Mouse (Mus musculus): Measurements from ENCODE around the gene Casc3. TPM values are rescaled to one million over a fixed set of nuclear protein-coding genes. Genes with fewer than 3 reads are reported as not detected.
A peak's percentile ranks its signal among the peaks of the same experiment; 100 is the strongest.

Gene Casc3
- total RNA-seq (2021): 10 to 100 TPM; 13.9 to 15.0 TPM
- long read RNA-seq, experiment 1, partial matches to known transcripts: 4 of 24 reads
- long read RNA-seq, experiment 1, other reads (novel, unspliced or antisense): 17 of 24 reads
- long read RNA-seq, experiment 2, transcript Casc3-204 (14 exons, 3,741 nt): major isoform, 11 of 28 reads
- long read RNA-seq, experiment 2, partial matches to known transcripts: 5 of 28 reads
- long read RNA-seq, experiment 2, other reads (novel, unspliced or antisense): 12 of 28 reads

DNA sequence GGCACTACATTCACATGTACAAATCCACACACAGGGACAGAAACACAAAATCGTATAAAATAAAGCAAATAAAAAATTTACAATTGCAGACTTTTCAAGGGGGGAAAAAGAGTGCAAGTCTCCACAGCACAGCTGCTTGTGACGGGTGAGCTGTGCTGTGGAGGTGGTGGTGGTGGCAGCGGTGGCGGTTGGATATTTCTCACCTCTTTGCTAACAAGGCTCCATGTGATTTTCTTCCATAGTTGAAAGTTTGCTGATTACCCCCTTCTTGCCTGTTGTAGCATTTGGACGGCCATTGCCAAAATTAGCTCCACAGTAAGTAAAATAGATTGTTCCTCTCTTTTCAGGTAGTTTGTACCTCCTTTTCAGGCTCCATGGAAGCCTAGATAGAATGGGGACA, at the start of gene Casc3:
Casc3 (plus strand) TSS at position 301 of the 400 bp plus-strand sequence.
- DNase-seq: no peak

GRCm38 (mm10) chr11:98755726-98756380, 48.9 kb upstream of the Casc3 start:
- DNase-seq: no peak

GRCm38 (mm10) chr11:98756711-98757110, 48.0 kb upstream of the Casc3 start:
- peak; percentile 4 for DNase-seq

- no peak for DNase-seq
These were observed 42.8 kb upstream of the Casc3 start for GRCm38 (mm10) chr11:98761939-98762338.

- peak; percentile 12 for DNase-seq
These were observed 41.8 kb upstream of the Casc3 start for GRCm38 (mm10) chr11:98762756-98763501.

DNA sequence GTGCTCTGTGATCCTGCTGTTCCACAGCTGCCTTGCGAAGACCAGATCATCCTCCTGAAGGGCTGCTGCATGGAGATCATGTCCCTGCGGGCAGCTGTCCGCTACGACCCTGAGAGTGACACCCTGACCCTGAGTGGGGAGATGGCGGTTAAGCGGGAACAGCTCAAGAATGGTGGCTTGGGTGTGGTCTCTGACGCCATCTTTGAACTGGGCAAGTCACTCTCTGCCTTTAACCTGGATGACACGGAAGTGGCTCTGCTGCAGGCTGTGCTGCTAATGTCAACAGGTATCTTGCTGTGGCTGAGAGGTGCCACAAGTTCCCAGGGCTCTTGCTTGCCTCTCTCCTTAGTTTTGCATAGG, 41.2 kb upstream of the Casc3 start:
- DNase-seq: no peak

DNA sequence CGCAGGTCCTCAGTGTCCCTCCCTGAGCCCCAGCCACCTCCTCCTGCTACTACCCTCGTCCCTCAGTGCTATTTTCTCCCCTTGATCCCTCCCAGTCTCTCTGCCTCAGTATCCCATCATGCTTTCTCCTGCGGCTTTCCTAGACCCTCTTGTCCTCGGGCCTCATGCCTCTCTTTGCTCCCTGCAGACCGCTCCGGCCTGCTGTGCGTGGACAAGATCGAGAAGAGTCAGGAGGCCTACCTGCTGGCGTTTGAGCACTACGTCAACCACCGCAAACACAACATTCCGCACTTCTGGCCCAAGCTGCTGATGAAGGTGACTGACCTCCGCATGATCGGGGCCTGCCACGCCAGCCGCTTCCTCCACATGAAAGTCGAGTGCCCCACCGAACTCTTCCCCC, 40.6 kb upstream of the Casc3 start:
- DNase-seq: peak; percentile 5

DNA sequence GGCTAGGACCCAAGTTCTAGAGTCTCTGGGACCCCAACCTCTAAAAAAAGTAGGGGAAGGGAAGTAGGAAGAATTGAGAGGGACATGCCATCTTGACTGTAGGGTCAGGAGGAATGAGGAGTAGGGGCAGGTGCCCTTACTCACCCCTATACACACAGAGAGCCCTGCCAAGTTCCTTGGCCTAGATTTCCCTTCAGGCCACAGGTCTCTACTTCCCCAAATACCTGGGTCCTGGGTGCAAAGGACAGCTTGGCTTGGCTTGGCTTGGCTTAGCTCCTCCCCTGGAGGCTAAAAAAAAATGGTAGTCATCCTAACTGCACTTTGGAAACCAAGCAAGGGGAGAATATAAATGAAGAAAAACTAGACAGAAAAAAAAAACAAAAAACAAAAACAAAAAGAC, 40.0 kb upstream of the Casc3 start:
- no peak for DNase-seq

DNA sequence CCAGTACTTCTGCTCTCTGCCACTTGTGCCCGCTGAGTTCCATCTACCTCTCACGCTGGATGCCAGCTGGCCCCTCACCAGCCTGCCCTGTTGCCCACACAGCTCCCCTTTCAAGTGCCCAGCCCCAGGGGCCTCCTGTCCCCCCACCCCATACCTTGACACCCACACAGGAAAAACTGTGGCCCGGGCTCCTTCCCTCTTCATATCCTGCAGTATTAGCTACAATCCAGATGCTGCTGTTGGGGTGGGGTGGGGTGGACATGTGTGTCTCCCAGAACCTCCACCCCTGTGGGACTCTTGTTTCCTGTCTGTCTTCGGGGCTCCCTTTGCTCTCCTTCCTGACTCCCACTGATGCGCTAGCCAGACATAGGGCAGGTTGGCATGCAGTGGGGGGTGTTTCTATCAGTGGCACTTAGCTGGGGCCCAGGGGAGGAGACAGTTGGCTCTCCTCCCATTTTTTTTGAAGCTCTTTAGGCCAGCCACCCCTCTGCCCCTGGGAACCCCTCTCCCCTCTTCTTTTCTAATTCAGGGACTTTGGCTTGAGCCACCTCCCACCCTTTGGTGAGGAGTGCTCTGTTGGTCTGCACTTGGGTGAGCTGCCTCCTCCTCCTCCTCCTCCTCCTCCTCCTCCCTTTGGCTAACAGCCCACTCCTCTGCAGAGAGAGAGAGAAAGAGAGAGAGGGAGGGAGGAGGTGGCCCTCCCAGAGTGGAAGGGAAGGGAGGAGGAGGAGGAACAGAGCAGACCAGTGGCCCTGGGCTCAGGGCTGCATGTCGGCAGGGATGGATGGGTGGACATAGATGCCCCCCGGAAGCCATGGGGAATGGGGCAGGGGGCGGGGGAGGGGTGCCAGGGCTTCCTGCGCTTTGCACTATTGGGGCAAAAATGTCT, 39.0 kb upstream of the Casc3 start:
- DNase-seq: peak; percentile 66

DNA sequence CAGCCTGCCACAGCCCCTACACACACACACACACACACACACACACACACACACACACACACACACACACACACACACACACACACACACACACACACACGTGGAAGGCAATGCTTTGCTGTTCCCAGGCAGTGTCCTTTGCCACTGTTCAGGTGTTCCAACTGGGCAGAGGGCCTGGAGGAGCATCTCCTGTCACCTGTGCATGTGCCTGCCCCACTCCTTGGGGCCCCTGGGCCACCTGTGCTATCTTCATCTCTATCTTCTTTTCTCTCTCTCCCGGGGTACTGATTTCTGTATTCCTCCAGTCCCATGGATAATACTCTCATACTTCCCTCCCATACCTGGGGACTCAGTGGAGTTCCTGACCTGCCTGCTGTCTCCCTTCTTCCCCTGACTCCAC, 38.4 kb upstream of the Casc3 start:
- peak; percentile 38 for DNase-seq

DNA sequence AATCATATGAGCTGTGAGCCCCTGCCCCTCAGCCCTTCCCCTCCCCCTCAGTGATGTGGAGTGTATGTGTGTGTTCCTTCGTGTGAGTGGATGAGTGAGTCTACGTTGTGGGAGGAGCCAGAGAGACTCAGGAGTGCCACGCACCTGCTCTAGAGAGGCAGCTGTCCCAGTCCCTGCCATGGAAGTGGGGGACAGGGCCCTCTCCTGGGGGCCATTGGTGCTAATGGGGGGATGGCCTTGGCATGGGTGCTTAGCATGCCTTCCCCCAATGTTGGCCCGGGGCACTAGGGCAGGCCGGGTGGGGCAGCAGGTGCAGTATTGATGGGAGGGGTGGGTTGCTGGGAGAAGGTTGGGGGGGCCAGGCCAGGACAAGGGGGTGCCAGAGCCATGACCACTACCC, 37.9 kb upstream of the Casc3 start:
- DNase-seq: peak; percentile 41

- peak; percentile 66 for DNase-seq
These were observed 37.4 kb upstream of the Casc3 start for GRCm38 (mm10) chr11:98767276-98767675.

GRCm38 (mm10) chr11:98767713-98768112, 37.0 kb upstream of the Casc3 start:
- DNase-seq: no peak

DNA sequence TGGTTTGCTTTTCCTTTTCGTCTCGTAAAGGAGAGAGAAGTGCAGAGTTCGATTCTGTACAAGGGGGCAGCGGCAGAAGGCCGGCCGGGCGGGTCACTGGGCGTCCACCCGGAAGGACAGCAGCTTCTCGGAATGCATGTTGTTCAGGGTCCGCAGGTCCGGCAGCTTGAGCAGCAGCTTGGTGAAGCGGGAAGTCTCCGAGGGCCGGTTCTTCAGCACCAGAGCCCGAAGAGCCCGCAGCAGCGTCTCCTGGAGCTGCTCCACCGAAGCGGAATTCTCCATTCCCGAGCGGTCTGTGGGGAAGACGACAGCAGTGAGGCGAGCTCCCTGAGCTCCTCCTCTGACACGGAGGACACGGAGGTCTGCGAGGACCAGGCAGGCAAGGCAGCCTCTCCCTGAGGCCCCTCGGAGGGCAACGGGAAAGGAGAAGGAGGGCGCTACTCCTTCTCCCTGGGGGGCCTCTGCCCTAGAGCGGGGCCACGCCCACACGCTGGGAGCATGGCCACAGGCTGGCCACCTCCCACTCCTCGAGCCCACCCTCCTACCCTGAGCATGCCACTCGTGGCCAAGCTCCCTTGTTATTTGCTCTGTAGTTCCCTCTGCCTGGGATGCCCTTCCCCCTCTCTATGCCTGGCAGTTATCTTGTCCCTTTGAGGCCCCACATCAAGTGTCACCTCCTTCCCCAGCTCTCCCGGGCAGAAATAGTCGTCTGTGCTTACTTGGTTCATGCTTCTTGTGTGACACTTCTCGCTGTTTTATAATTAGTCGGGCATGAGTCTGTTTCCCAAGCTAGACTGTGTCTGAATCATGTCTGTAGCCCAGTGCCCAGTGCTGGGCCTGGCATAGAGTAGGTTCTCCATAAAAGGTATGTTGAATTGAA, 36.3 kb upstream of the Casc3 start:
- peak; percentile 53 for DNase-seq

DNA sequence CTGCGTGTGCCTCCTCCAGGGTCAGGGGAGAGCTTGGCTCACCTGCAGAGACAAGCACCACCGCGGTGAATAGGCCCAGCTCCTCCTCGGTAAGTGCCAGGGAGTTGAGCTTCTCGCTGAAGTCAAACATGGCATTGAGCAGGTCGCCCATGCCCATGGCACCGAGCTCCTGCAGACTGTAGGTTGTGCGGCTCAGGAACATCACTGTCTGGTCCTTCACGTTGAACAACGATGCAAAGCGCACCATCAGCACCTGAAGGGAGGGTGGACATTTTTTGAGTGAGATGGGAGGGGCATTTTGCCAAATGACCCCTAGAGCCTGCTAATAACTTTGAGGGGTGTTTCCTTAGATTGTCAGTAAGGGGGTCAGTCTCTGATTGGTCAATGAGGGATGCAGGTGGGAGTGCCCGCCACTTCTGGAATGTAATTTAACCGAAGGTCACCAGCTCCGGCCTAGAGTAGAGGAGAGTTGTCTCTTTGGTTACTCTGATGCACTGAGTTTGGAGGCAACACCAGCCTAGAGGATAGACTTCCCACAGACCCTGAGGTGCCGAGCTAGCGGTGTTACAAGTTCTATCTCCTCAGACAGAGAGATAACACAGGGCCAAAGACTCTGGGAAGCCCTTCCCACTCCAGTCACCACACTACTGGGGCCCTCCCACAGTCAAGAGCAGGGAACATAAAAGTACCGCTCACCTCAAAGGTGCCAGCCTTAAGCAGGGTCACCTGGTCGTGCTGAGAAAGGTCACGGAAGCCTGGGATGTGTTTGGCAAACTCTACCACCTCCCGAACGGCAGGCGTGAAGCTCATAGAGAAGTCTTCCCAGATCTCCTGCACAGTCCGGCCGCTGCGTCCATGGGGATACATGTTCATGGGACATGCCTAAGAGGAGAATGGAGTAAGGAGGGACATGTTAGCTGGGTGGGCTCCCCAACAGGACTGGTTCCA, 35.4 kb upstream of the Casc3 start:
- no peak for DNase-seq

GRCm38 (mm10) chr11:98770096-98770975, 34.4 kb upstream of the Casc3 start:
- DNase-seq: peak; percentile 50

DNA sequence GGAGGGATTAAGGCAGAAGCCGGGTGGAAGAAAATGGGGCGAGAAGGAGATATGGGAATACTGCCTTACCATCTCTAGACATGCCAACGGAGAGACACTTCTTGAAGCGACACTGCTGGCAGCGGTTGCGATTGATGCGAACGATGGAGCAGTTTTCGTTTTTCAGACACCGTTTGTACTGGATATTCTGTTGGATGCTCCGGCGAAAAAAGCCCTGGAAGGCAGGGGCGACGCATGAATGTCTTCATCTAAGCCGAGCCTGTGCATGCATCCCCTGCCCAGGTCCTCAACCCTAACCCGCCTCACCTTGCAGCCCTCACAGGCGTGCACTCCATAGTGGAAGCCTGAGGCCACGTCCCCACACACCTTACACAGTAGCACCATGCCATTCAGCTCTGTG, 33.6 kb upstream of the Casc3 start:
- DNase-seq: no peak

DNA sequence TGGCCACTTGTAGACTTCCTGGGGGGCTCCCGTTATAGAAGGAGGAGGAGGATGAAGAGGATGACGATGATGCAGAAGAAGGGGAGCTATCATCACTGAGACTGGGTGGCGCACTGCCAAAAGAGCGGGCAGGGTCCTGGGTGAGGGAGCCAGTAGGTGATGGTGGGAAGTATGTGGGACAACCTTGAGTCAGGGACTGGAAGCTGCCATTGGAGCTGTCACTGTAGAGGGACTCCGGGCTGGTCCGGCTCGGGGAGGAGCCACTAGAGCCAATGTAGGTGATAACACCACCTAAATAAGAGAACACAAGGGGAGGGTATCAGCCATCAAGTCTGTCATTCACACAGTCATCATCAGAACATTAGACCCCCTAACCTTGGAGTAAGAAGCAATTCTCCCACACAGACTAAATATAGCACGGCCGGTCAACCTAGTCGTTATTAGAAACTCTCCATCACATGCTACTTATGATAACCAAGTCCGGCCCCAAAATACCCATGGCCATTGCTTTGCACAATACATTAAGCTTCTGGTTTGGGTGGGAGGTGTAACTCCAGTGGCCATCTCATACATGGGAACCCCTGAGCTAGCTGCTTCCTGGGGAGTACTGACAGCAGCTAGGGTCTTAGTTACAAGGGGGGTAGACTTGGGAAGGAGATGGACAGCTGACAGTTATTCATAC, 32.7 kb upstream of the Casc3 start:
- peak; percentile 50 for DNase-seq
